Mouse (Mus musculus): ENCODE measurements around the gene Sbk1. TPM values are rescaled to one million over a fixed set of nuclear protein-coding genes. Genes with fewer than 3 reads are reported as not detected.
"Not testable (repeated sequence)": the region's sequence is repeated elsewhere in the genome, so short reads cannot be mapped to it uniquely, and the experiment has no call there.

The Sbk1 gene
- polyA plus RNA-seq, 1 experiment from 2014 or later = 28.7 TPM

- 75% methylated on average over 7 of the region's 7 CpGs for WGBS
- H3K9ac ChIP-seq = no peak overlapping the region
- no peaks in the 10 kb centered on the region for H3K27me3 ChIP-seq
- no peak overlapping the region for H3K4me3 ChIP-seq
- no peak overlapping the region for H3K4me2 ChIP-seq
- peaks cover 17% of the 10 kb centered on the region for H3K4me1 ChIP-seq
- no peaks in the 10 kb centered on the region for H3K9me3 ChIP-seq
- no peak overlapping the region for H3K27ac ChIP-seq
- H3K36me3 ChIP-seq = peaks cover 32% of the 10 kb centered on the region
- no peak for ATAC-seq (ENCODE audit: borderline replicate concordance, extremely low read depth, low FRiP score, low TSS enrichment)
These were observed 17.0 kb downstream of the Sbk1 start for GRCm38 (mm10) chr7:126289371-126289770.

- Histone ChIP-seq H3K9ac (no peak overlapping the region), H3K4me3 (no peak overlapping the region), H3K4me2 (no peak overlapping the region), H3K27me3 (no peaks in the 10 kb centered on the region), H3K9me3 (no peaks in the 10 kb centered on the region), H3K4me1 (peaks cover 11% of the 10 kb centered on the region), H3K27ac (no peak overlapping the region), H3K36me3 (peaks cover 32% of the 10 kb centered on the region)
- ATAC-seq (ENCODE audit: borderline replicate concordance, extremely low read depth, low FRiP score, low TSS enrichment) = no peak
- 93% methylated on average over 7 of the region's 7 CpGs for WGBS
These were observed 17.5 kb downstream of the Sbk1 start for GRCm38 (mm10) chr7:126289956-126290355.

- Histone ChIP-seq H3K27me3 (no peaks in the 10 kb centered on the region), H3K27ac (no peak overlapping the region), H3K4me3 (no peak overlapping the region), H3K9me3 (no peaks in the 10 kb centered on the region), H3K4me1 (peaks cover 4% of the 10 kb centered on the region; the same call in 1 of the 2 replicates), H3K4me2 (no peak overlapping the region), H3K36me3 (peaks cover 32% of the 10 kb centered on the region), H3K9ac (no peak overlapping the region)
- ATAC-seq (ENCODE audit: borderline replicate concordance, extremely low read depth, low FRiP score, low TSS enrichment) = no peak
- 83% methylated on average over 72 of the region's 72 CpGs for WGBS
These were observed 19.5 kb downstream of the Sbk1 start for GRCm38 (mm10) chr7:126291681-126292545.

GRCm38 (mm10) chr7:126293091-126293490 is 20.7 kb downstream of the Sbk1 start:
- no peak overlapping the region for H3K4me2 ChIP-seq
- no peaks in the 10 kb centered on the region for H3K27me3 ChIP-seq
- H3K4me1 ChIP-seq = no peaks in the 10 kb centered on the region
- no peak overlapping the region for H3K4me3 ChIP-seq
- ATAC-seq (ENCODE audit: borderline replicate concordance, extremely low read depth, low FRiP score, low TSS enrichment) = no peak
- H3K36me3 ChIP-seq = peaks cover 32% of the 10 kb centered on the region
- WGBS = 76% methylated on average over 4 of the region's 4 CpGs
- no peak overlapping the region for H3K9ac ChIP-seq
- no peak overlapping the region for H3K27ac ChIP-seq
- H3K9me3 ChIP-seq = no peaks in the 10 kb centered on the region

GRCm38 (mm10) chr7:126297579-126298460 is 25.4 kb downstream of the Sbk1 start:
- H3K27me3 ChIP-seq = no peaks in the 10 kb centered on the region
- WGBS = 68% methylated on average over 8 of the region's 8 CpGs
- no peaks in the 10 kb centered on the region for H3K4me1 ChIP-seq
- H3K9me3 ChIP-seq = no peaks in the 10 kb centered on the region
- no peak overlapping the region for H3K4me3 ChIP-seq
- H3K36me3 ChIP-seq = peaks cover 11% of the 10 kb centered on the region
- no peak overlapping the region for H3K27ac ChIP-seq
- H3K4me2 ChIP-seq = no peak overlapping the region
- ATAC-seq (ENCODE audit: borderline replicate concordance, extremely low read depth, low FRiP score, low TSS enrichment) = no peak
- H3K9ac ChIP-seq = no peak overlapping the region

- no peak overlapping the region for H3K9ac ChIP-seq
- H3K27me3 ChIP-seq = no peaks in the 10 kb centered on the region
- 59% methylated on average over 4 of the region's 4 CpGs for WGBS
- H3K27ac ChIP-seq = no peak overlapping the region
- H3K4me1 ChIP-seq = no peaks in the 10 kb centered on the region
- H3K4me2 ChIP-seq = no peak overlapping the region
- H3K9me3 ChIP-seq = no peaks in the 10 kb centered on the region
- 0 out of 2 replicates have a peak, but pooled peaks cover 3% of the 10 kb centered on the region for H3K36me3 ChIP-seq
- ATAC-seq (ENCODE audit: borderline replicate concordance, extremely low read depth, low FRiP score, low TSS enrichment) = no peak
- H3K4me3 ChIP-seq = no peak overlapping the region
These were observed 26.4 kb downstream of the Sbk1 start for GRCm38 (mm10) chr7:126298856-126299255.

GRCm38 (mm10) chr7:126301831-126302230 is 29.4 kb downstream of the Sbk1 start:
- 78% methylated on average over 5 of the region's 5 CpGs for WGBS
- ATAC-seq (ENCODE audit: borderline replicate concordance, extremely low read depth, low FRiP score, low TSS enrichment) = not testable (repeated sequence)

GRCm38 (mm10) chr7:126311822-126312221 is 39.4 kb downstream of the Sbk1 start:
- H3K4me3 ChIP-seq = no peak overlapping the region
- 85% methylated on average over 4 of the region's 4 CpGs for WGBS
- no peaks in the 10 kb centered on the region for H3K27me3 ChIP-seq
- no peak overlapping the region for H3K4me2 ChIP-seq
- no peak overlapping the region for H3K27ac ChIP-seq
- no peak overlapping the region for H3K9ac ChIP-seq
- H3K36me3 ChIP-seq = no peaks in the 10 kb centered on the region
- ATAC-seq (ENCODE audit: borderline replicate concordance, extremely low read depth, low FRiP score, low TSS enrichment) = no peak
- no peaks in the 10 kb centered on the region for H3K9me3 ChIP-seq
- no peaks in the 10 kb centered on the region for H3K4me1 ChIP-seq

More at GRCm38 (mm10) chr7:126301831-126302230, 29.4 kb downstream of the Sbk1 start:
- H3K4me3 ChIP-seq, H3K9me3 ChIP-seq, H3K36me3 ChIP-seq, H3K9ac ChIP-seq, H3K4me1 ChIP-seq, H3K4me2 ChIP-seq, H3K27me3 ChIP-seq, H3K27ac ChIP-seq: not testable (repeated sequence)

- no peak overlapping the region for H3K27ac ChIP-seq
- H3K4me1 ChIP-seq = no peaks in the 10 kb centered on the region
- H3K9ac ChIP-seq = no peak overlapping the region
- H3K36me3 ChIP-seq = no peaks in the 10 kb centered on the region
- no peaks in the 10 kb centered on the region for H3K9me3 ChIP-seq
- 33% methylated on average over 5 of the region's 5 CpGs for whole genome bisulfite sequencing
- H3K4me3 ChIP-seq = no peak overlapping the region
- ATAC-seq (ENCODE audit: borderline replicate concordance, extremely low read depth, low FRiP score, low TSS enrichment) = no peak
- no peaks in the 10 kb centered on the region for H3K27me3 ChIP-seq
- no peak overlapping the region for H3K4me2 ChIP-seq
These were observed 40.9 kb downstream of the Sbk1 start for GRCm38 (mm10) chr7:126313309-126313708.

- 55% methylated on average over 8 of the region's 8 CpGs for WGBS
- no peak overlapping the region for H3K4me3 ChIP-seq
- H3K36me3 ChIP-seq = no peaks in the 10 kb centered on the region
These were observed 41.9 kb downstream of the Sbk1 start for GRCm38 (mm10) chr7:126314273-126314672.

GRCm38 (mm10) chr7:126323729-126324128 is 51.3 kb downstream of the Sbk1 start:
- Histone ChIP-seq H3K27me3 (no peaks in the 10 kb centered on the region), H3K9me3 (no peaks in the 10 kb centered on the region), H3K36me3 (no peaks in the 10 kb centered on the region), H3K4me2 (no peak overlapping the region), H3K4me3 (no peak overlapping the region), H3K9ac (no peak overlapping the region), H3K4me1 (no peaks in the 10 kb centered on the region), H3K27ac (no peak overlapping the region)
- 8% methylated on average over 11 of the region's 11 CpGs for WGBS
- ATAC-seq (ENCODE audit: borderline replicate concordance, extremely low read depth, low FRiP score, low TSS enrichment) = no peak

More at GRCm38 (mm10) chr7:126314273-126314672, 41.9 kb downstream of the Sbk1 start:
- no peak overlapping the region for H3K27ac ChIP-seq
- no peak overlapping the region for H3K4me2 ChIP-seq
- H3K9me3 ChIP-seq = no peaks in the 10 kb centered on the region
- no peaks in the 10 kb centered on the region for H3K27me3 ChIP-seq
- no peak overlapping the region for H3K9ac ChIP-seq
- H3K4me1 ChIP-seq = no peaks in the 10 kb centered on the region
- no peak for ATAC-seq (ENCODE audit: borderline replicate concordance, extremely low read depth, low FRiP score, low TSS enrichment)

GRCm38 (mm10) chr7:126324791-126325190 is 52.4 kb downstream of the Sbk1 start:
- no peak overlapping the region for H3K4me3 ChIP-seq
- no peaks in the 10 kb centered on the region for H3K27me3 ChIP-seq
- no peaks in the 10 kb centered on the region for H3K4me1 ChIP-seq
- no peak overlapping the region for H3K9ac ChIP-seq
- H3K36me3 ChIP-seq = no peaks in the 10 kb centered on the region
- H3K9me3 ChIP-seq = no peaks in the 10 kb centered on the region
- no peak for ATAC-seq (ENCODE audit: borderline replicate concordance, extremely low read depth, low FRiP score, low TSS enrichment)
- WGBS = 13% methylated on average over 3 of the region's 3 CpGs
- no peak overlapping the region for H3K4me2 ChIP-seq
- H3K27ac ChIP-seq = no peak overlapping the region

Data from lung, embryonic 15.5 days (tissue).